Mouse (Mus musculus) brown adipose tissue, adult 24 weeks (tissue): ENCODE data around the gene Idua. TPM values are rescaled to one million over a fixed set of nuclear protein-coding genes. Genes with fewer than 3 reads are reported as not detected.
"Not testable (repeated sequence)": the region's sequence is repeated elsewhere in the genome, so short reads cannot be mapped to it uniquely, and the experiment has no call there.

ENCODE experiments used
- H3K27ac ChIP-seq: fragments of 200-500 bp; replicated peaks from 2 replicates; pipeline ENCODE4 v1.5.1; 2012; ENCODE audit warnings: low read depth, mild to moderate bottlenecking, low read length
- H3K4me1 ChIP-seq: fragments of 200-500 bp; 2 replicates; pipeline ENCODE4 v1.6.1; 2012; ENCODE audit warnings: low read length, mixed read lengths; ENCODE audit not compliant: control insufficient read depth, insufficient read depth, insufficient read length
- H3K4me3 ChIP-seq: fragments of 200-500 bp; 2 replicates; pipeline ENCODE4 v1.5.1; 2012; ENCODE audit warnings: low read depth, mild to moderate bottlenecking, low read length, moderate library complexity; ENCODE audit not compliant: insufficient read depth
- polyA plus RNA-seq: library from polyadenylated mRNA; stranded (reverse); fragments of >200 nt; gene quantifications from 2 replicates; pipeline ENCODE4 v1.2.4, GENCODE M21; 2012; ENCODE audit not compliant: missing spikeins, insufficient read depth, insufficient read length

Gene Idua
- 3.4 and 6.3 TPM in 2 replicates for polyA plus RNA-seq

GRCm38 (mm10) chr5:108659698-108660631 lies at the start of gene Idua:
Idua (plus strand) TSS chr5:108660331.
- Histone ChIP-seq H3K27ac (0 out of 2 replicates have a peak within 1 kb of the TSS, but pooled peaks have one; percentile 6), H3K4me1 (peaks cover 5% of the 10 kb centered on the region), H3K4me3 (peak within 1 kb of the TSS; percentile 93)

- H3K4me1 ChIP-seq, result no peaks in the 10 kb centered on the region
- H3K27ac ChIP-seq, result no peak overlapping the region
- no peak overlapping the region for H3K4me3 ChIP-seq
Observed at GRCm38 (mm10) chr5:108610426-108610825, 49.7 kb upstream of the Idua start.

- Histone ChIP-seq H3K4me3 (no peak overlapping the region), H3K4me1 (no peaks in the 10 kb centered on the region), H3K27ac (no peak overlapping the region)
Observed at GRCm38 (mm10) chr5:108621870-108622269, 38.3 kb upstream of the Idua start.

- H3K4me3 ChIP-seq, result no peak overlapping the region
- no peak overlapping the region for H3K27ac ChIP-seq
- H3K4me1 ChIP-seq, result peaks cover 10% of the 10 kb centered on the region; the same call in 1 of the 2 replicates
Observed at GRCm38 (mm10) chr5:108626050-108626660, 34.0 kb upstream of the Idua start.

- Histone ChIP-seq H3K4me3 (peak overlapping the region; percentile 90), H3K4me1 (peaks cover 10% of the 10 kb centered on the region; the same call in 1 of the 2 replicates), H3K27ac (peak overlapping the region; percentile 84)
Observed at GRCm38 (mm10) chr5:108628891-108629633, 31.1 kb upstream of the Idua start.

- Histone ChIP-seq H3K4me3 (peak within 1 kb of the TSS; percentile 90), H3K4me1 (peaks cover 10% of the 10 kb centered on the region; the same call in 1 of the 2 replicates), H3K27ac (peak within 1 kb of the TSS; percentile 84)
Observed at GRCm38 (mm10) chr5:108629634-108630483, 30.3 kb upstream of the Idua start, which contains the start of the genes Gak and Tmem175. Gak (minus strand) TSS chr5:108629755. Tmem175 (plus strand) TSS chr5:108629770.

- H3K4me1 ChIP-seq, result 0 out of 2 replicates have a peak, but pooled peaks cover under 1% of the 10 kb centered on the region
- no peak overlapping the region for H3K27ac ChIP-seq
- no peak overlapping the region for H3K4me3 ChIP-seq
Observed at GRCm38 (mm10) chr5:108633676-108634075, 26.5 kb upstream of the Idua start.

- H3K27ac ChIP-seq, H3K4me3 ChIP-seq, H3K4me1 ChIP-seq: not testable (repeated sequence)
Observed at GRCm38 (mm10) chr5:108634088-108634487, 26.0 kb upstream of the Idua start.

GRCm38 (mm10) chr5:108636172-108636571 lies 24.0 kb upstream of the Idua start:
- H3K4me1 ChIP-seq, result no peaks in the 10 kb centered on the region
- H3K4me3 ChIP-seq, result no peak overlapping the region
- no peak overlapping the region for H3K27ac ChIP-seq

- Histone ChIP-seq H3K27ac (no peak overlapping the region), H3K4me1 (no peaks in the 10 kb centered on the region), H3K4me3 (no peak overlapping the region)
Observed at GRCm38 (mm10) chr5:108643674-108644073, 16.5 kb upstream of the Idua start.

GRCm38 (mm10) chr5:108645651-108646342 lies 14.3 kb upstream of the Idua start:
- no peak overlapping the region for H3K4me3 ChIP-seq
- no peak overlapping the region for H3K27ac ChIP-seq
- no peaks in the 10 kb centered on the region for H3K4me1 ChIP-seq

- H3K4me3 ChIP-seq, result no peak overlapping the region
- no peak overlapping the region for H3K27ac ChIP-seq
- no peaks in the 10 kb centered on the region for H3K4me1 ChIP-seq
Observed at GRCm38 (mm10) chr5:108646343-108646660, 13.8 kb upstream of the Idua start.

GRCm38 (mm10) chr5:108647311-108647710 lies 12.8 kb upstream of the Idua start:
- no peak overlapping the region for H3K27ac ChIP-seq
- no peaks in the 10 kb centered on the region for H3K4me1 ChIP-seq
- H3K4me3 ChIP-seq, result no peak overlapping the region
